Mouse (Mus musculus) Patski (cell line): ENCODE results near the gene Cdyl. TPM values are rescaled to one million over a fixed set of nuclear protein-coding genes. Genes with fewer than 3 reads are reported as not detected.
A peak's percentile ranks its signal among the peaks of the same experiment; 100 is the strongest.

Source experiments
- ATAC-seq: fragments of 100-300 bp; one replicate; pipeline ENCODE4 v1.8.0; 2021
- CTCF ChIA-PET: fragments of 350-600 bp; sonication (Branson Sonifier 250); formaldehyde crosslinking; loops from one replicate; lab custom pipeline; 2022; ENCODE audit warnings: inconsistent platforms; lab: Charles Lee
- POLR2A ChIA-PET: fragments of 350-600 bp; sonication (Branson Sonifier 250); formaldehyde crosslinking; loops from one replicate; lab custom pipeline; 2022; ENCODE audit warnings: antibody characterized with exemption, inconsistent platforms; lab: Charles Lee
- DNase-seq: peaks from one replicate; pipeline ENCODE4 v3.0.0-alpha.2; 2011; ENCODE audit warnings: low read depth, low spot score
- H3K27me3 ChIP-seq: fragments of 371-371 bp; one replicate; pipeline ENCODE4 v1.5.1; 2021
- CTCF ChIP-seq: fragments of 100-300 bp; IDR thresholded peaks from one replicate; pipeline ENCODE4 v1.5.1; 2021
- in situ Hi-C: fragments of 300-500 bp; cut with MboI; formaldehyde crosslinking; loops from 3 replicates; pipeline ENCODE4 v1.11.1; 2018; ENCODE audit warnings: low pct_unique_long_range_greater_than_20kb, mixed read lengths
- polyA plus RNA-seq: library from polyadenylated mRNA; unstranded; gene quantifications from one replicate; pipeline ENCODE4 v1.2.3, GENCODE M21; 2021

The Cdyl gene
- polyA plus RNA-seq, 1 experiment from 2014 or later: 15.4 TPM

GRCm38 (mm10) chr13:35905879-35906481 lies 246.3 kb downstream of the Cdyl start, which contains the start of gene Rpp40:
Rpp40 (minus strand) TSS chr13:35906359.
- DNase-seq: peak; percentile 70
- no peak for TF ChIP-seq CTCF
- in situ Hi-C loops: no loop called here
- H3K27me3 ChIP-seq: peaks cover 6% of the 10 kb centered on the region
- peak; percentile 99 for ATAC-seq
- CTCF ChIA-PET: interaction anchor here (0.6 to 1.3 kb wide), 2 partner anchors 15 to 28 kb away, joined by 3 read pairs; no protein-coding TSS in a partner anchor
- POLR2A ChIA-PET: no interaction called here

DNA sequence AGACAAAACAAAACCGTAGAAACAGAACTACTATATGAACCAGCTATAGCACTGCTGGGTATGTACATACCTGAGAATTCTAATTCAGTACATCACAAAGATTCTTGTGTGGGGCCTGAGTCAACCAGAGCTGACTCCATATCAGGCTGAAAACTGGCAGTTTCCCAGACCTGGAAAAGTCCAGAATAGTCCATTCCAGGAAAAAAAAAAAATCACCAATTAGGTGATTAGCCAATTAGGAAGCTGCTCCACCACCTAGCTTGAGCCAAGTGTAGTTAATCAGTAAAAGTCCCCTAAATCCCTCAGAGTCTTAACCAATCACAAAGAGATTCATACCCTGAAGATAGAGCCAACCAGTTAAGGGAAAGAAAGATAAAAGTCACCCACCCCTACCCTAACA lies 251.8 kb downstream of the Cdyl start:
- TF ChIP-seq CTCF: no peak
- ChIA-PET CTCF (no interaction called here), POLR2A (no interaction called here)
- peaks cover 6% of the 10 kb centered on the region for H3K27me3 ChIP-seq
- DNase-seq (no peak), ATAC-seq (no peak)
- in situ Hi-C loops: no loop called here

Other genes starting within 250 kb of the Cdyl start
- 9.3 TPM for gene Rpp40, start 246.5 kb downstream of the Cdyl start, polyA plus RNA-seq